Comparison of ENCODE assay signal across 8 mouse cellular contexts in genomic region chr12:99570197-99570956, GRCm38 (mm10). TPM values are rescaled to one million over a fixed set of nuclear protein-coding genes. Genes with fewer than 3 reads are reported as not detected.
DNase-seq lines count a peak whose midpoint lies in the region; ATAC-seq and TF ChIP-seq lines count a peak whose summit lies in the region.

No protein-coding gene starts in this region.

- H3K4me3 ChIP-seq in heart, adult 2 months = peak overlapping the region; percentile 20; the same call in 1 of the 2 replicates

- no peak for ATAC-seq in erythroblast, adult 5-6 weeks (replicated peaks; ENCODE audit: low FRiP score, poor library complexity, severe bottlenecking)

- H3K4me1 ChIP-seq in heart, adult 2 months (ENCODE audit: control insufficient read depth, insufficient read depth, low read length) = peaks cover 2% of the 10 kb centered on the region

- H3K79me2 ChIP-seq in heart, adult 2 months (replicated peaks; ENCODE audit: control insufficient read depth, insufficient read depth, low read length) = no peaks in the 10 kb centered on the region

- 0 out of 2 replicates have a peak overlapping the region, but pooled peaks have one; percentile 20 for H3K9ac ChIP-seq in heart, adult 2 months (ENCODE audit: low read depth, low read length)

- DNase-seq in layer of hippocampus, adult 11-12 months (ENCODE audit: low spot score) = peak; percentile 62
- DNase-seq in layer of hippocampus, adult 9-10 months (ENCODE audit: low spot score) = no peak
- DNase-seq in cerebellum, postnatal 10 days = peak; percentile 94 to 95
- DNase-seq in heart, adult 2 months = peak; percentile 77 to 79
- DNase-seq in layer of hippocampus, adult 18-20 months (ENCODE audit: low spot score in 2 of 2) = peak; percentile 47 to 68
- peak; percentile 68 for DNase-seq in lung, postnatal 14 days
- DNase-seq in urinary bladder, postnatal 10 days (ENCODE audit: low spot score) = peak; percentile 31

- H3K27ac ChIP-seq in heart, adult 2 months = no peak overlapping the region

- no peak for TF ChIP-seq CTCF in heart, adult 2 months (IDR thresholded peaks at IDR 0.05)

- TF ChIP-seq EP300 in heart, adult 2 months (IDR thresholded peaks at IDR 0.05; ENCODE audit: insufficient read depth, low read depth, low read length) = no peak

- no peaks in the 10 kb centered on the region for H3K27me3 ChIP-seq in heart, adult 2 months (ENCODE audit: control insufficient read depth, insufficient read depth, low read length)

- intact Hi-C loops in heart, adult 2 months (cut with DNase I) = no loop called here

- no peaks in the 10 kb centered on the region for H3K36me3 ChIP-seq in heart, adult 2 months (ENCODE audit: control insufficient read depth, insufficient read depth, low read length)

- no peak for TF ChIP-seq POLR2A in heart, adult 2 months (IDR thresholded peaks at IDR 0.05; ENCODE audit: insufficient read depth, low read depth, low read length)

- WGBS in heart, adult 2 months = 53% methylated on average over 25 of the region's 25 CpGs

RNA-seq across cellular contexts. Expression of gene Foxn3, which starts 7.0 kb away (rescaled TPM):
- total RNA-seq in heart, adult 2 months (2021) = 100 to 1,000 TPM; 106 to 117 TPM
- 28.1 and 40.4 TPM in 2 replicates for polyA plus RNA-seq in heart, adult 2 months (2012; rRNA removed)
- 10 to 100 TPM; 51.4 to 54.4 TPM for total RNA-seq in layer of hippocampus, adult 18-20 months (2021)
- 87.6 and 115 TPM in 2 replicates for total RNA-seq in erythroblast, adult 5-6 weeks (2015; ENCODE audit: low replicate concordance)
- total RNA-seq in erythroblast, adult 5-6 weeks (2017; ENCODE audit: low replicate concordance) = 84.3 and 113 TPM in 2 replicates
